Mouse (Mus musculus) frontal cortex, postnatal 25 days (tissue): ENCODE measurements around the gene Ankrd17.
"Not testable (repeated sequence)": the region's sequence is repeated elsewhere in the genome, so short reads cannot be mapped to it uniquely, and the experiment has no call there.

Experiments
- DNase-seq, 2 experiments: peaks; one replicate each; pipeline ENCODE4 v3.0.0; 2022; ENCODE audit warnings: low spot score in 2 of 2

Gene Ankrd17

DNA sequence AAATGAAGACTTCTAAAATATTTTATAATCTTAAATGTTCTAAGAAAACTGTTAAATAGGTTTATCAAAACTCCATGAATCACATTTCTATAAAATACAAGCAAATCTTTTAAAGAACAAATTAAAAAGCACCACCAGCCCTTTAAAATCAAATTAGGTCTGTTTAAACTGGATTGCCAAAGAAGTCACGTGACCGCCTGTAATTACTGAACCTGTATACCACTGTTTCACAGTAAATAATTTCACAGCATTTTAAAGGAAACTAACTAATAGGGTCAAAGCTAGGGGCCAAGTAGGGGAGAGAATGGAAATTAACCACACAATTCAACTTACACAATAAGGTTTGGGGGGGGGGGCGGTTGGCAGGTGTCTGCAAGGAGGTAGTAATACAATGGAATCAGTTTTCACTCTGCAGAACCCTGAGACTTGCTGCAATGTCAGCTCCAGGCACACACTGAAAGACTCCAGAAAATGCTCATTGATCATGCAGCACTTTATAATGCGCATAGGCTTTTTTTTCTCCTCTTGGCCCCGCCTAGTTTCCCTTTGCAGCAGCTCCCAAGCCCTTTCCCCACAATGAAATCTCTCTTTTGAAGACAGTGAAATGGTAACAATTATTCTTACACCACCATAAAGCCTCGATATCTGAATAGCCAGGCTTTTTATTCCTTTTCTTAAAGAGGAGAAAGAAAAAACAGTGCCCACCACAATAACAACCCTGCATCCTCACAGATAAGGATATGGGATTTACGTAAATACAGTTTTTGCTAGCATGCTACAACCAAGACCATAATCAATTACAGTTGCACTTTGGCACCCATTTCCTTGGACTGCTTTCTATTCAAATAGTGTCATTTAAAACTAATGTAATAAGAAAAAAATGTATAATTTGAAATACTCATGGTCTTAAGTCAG lies 27.9 kb downstream of the Ankrd17 start:
- no peak for DNase-seq

DNA sequence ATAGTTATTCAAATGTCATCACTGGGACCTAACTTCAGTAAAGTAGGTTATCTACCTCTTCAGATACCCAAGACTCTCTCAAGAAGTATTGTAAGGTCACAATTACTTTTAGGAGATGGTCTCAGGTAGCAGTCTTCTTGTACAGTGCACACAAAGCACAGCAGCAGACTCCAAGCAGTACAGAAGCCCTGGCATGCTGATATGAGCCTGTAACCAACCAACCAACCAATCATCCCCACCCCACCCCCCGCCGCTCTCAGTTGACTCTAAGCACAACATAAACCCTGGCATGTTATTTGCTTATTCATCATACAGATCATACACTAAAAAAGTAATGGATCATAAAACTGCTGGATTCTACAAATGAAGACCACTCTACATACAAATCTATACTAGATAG lies 33.9 kb downstream of the Ankrd17 start:
- DNase-seq, result no peak

DNA sequence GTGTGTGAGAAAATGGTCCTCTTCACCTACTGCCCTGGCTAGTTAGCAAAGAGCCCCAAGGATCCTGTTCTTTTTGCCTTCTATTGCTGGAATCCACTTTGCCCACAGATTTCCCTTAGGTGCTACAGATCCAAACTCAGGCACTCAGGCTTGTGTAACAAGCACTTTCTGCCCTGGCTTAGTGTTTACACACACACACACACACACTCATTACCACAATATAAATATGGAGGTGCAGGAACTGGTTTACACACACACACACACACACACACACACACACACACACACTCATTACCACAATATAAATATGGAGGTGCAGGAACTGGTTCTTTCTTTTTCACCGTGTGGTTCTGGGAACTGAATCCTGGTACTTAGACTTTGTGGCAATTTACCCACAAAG lies 35.3 kb downstream of the Ankrd17 start:
- DNase-seq, result no peak

GRCm38 (mm10) chr5:90298396-90298795 lies 68.0 kb downstream of the Ankrd17 start:
- DNase-seq, result no peak

- DNase-seq, result no peak
These were observed 76.5 kb downstream of the Ankrd17 start for GRCm38 (mm10) chr5:90289887-90290286.

DNA sequence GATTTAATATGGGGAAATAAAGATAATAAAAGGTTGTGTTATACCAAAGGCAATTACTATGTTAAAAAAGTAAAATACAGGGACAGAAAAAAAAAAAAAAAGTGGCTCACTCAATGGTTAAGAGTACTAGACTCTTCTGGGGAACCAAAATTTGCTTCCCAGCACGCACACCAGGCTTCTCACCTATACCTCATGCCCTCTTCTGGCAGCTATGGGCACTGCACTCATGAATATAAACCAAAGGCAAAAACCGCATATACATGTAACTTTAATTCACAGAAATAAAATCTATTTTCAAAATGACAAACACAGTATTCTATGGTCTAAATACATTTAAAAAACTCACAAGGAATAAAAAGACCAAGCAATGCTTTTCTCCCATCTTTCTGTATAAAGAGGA lies 79.8 kb downstream of the Ankrd17 start:
- DNase-seq, result no peak

GRCm38 (mm10) chr5:90280061-90280460 lies 86.3 kb downstream of the Ankrd17 start:
- no peak for DNase-seq

DNA sequence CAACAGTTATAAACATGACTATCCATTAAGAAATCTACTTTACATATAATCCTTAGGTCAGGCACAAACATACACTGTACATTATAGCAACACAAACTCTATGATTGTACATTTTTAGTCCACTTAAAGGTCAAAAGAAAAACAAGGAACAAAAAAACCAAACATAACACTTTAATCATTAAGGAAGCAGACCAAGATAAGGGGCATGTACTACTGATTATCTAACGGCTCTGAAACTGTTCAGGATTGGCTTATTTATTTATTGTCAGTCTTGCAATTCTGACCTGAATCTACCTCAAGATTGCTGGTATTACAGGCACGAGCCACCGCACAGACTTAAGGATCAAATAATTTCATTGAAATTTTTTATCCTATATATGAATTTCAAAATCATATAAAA lies 87.0 kb downstream of the Ankrd17 start:
- no peak for DNase-seq

- no peak for DNase-seq
These were observed 88.9 kb downstream of the Ankrd17 start for GRCm38 (mm10) chr5:90277443-90277842.

DNA sequence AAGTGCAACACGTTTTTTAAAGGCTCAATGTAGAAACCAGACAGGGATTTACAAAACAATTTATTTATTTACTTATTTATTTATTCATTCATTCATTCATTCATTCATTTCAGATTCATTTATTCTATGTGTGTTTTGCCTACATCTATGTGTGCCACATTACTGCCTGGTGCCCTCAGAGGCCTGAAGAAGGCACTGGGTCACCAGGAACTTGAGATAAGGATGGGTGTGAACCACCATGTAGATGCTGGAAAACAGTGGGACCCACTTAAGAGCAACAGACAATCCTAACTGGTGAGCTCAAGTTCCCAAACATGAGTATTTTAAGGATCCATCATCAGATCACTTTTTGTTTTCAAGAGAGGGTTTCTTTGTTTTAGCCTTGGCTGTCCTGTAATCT lies 91.6 kb downstream of the Ankrd17 start:
- no peak for DNase-seq

GRCm38 (mm10) chr5:90262230-90262629 lies 104.1 kb downstream of the Ankrd17 start:
- not testable (repeated sequence) for DNase-seq

GRCm38 (mm10) chr5:90257023-90257422 lies 109.4 kb downstream of the Ankrd17 start:
- no peak for DNase-seq

DNA sequence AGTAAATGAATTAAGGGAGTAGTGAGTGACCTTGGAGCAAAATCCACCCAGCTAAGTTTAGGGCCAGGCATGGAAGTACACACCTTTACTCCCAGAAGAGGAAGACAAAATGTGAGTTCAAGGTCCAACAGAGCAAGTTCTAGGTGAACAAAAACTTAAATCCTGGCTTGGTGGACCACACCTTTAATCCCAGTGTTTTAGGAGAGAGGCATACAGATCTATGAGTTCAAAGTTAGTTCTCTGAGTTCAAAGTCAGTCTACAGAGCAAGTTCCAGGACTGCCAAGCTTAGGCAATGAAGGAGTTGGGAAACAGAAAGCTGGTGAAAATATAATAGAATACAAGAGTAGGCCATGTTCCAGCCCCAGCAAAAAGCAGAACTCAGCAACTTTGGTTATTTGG lies 118.9 kb downstream of the Ankrd17 start:
- no peak for DNase-seq

DNA sequence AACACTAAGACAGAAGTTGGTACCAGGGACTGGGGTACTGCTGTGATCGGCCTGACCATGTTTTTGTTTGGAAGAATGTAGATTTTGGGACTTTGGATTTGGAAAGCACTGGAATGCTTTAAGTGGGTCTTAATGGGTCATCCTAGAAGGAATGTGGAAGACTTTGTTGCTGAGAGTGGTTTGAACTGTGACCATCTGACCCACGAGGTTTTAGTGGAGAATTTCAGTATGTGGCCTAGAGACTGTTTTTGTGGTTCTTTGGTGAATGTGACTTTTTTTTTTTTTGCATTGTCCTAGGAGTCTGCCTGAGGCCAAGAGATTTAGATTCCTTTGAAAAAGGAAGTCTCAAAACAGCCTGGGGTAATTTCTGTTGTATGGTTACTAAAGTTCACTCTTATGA lies 119.4 kb downstream of the Ankrd17 start:
- no peak for DNase-seq

GRCm38 (mm10) chr5:90246567-90246966 lies 119.8 kb downstream of the Ankrd17 start:
- DNase-seq, result no peak

- DNase-seq, result no peak
These were observed 121.0 kb downstream of the Ankrd17 start for GRCm38 (mm10) chr5:90245416-90245815.

DNA sequence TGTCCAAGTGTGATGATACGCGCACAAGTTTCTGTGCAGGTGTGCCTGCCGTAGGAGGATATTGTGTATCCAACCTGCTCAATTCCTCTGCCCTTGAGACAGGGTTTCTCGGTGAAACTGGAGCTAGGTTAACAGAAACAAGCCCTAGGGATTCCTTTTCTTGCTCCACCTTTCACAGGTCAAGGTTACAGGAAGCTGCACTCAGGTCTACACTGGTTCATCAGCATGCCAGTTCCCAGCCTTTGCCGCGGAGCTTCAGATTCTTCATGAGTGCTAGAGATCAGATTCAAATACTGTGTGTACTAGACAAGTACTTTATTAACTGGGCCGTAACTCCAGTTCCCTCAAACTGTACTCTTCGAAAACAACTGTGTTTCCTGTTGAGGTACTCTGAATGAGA lies 131.2 kb downstream of the Ankrd17 start:
- DNase-seq, result no peak

DNA sequence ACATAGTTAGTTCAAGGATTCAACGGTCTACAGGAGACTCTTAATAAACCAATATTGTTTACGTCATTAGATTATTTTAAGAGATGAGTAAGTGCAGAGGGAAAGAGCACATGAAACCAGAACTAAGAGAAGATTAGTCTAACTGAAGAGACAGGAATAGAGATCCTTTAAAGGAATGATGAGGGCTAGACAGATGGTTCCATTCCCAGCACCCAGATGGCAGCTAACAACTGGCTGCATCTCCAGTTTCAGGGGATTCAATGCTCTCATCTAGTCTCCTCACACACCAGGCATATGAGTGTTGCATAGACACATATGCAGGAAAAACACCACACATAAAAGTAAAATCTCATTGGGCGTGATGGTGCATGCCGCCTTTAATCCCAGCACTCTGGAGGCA lies 133.1 kb downstream of the Ankrd17 start:
- DNase-seq, result no peak

DNA sequence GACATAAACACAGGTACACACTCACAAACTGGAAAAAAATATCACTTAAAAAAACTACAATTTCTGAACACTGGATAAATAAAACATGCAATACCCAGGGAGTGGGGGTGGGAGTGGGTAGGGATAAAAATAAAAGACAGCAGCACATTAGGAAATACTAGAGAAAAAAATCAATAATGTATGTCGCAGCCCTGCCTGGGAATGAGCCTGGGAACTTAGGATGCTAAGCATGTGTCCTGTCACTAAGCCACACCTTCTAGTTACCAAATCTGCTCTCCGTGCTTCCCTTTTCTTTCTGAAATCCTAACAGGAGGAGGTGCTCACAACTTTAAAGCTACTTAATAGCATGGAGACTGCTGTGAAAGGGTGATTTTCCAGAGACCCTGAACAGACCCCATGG lies 136.6 kb downstream of the Ankrd17 start:
- no peak for DNase-seq

DNA sequence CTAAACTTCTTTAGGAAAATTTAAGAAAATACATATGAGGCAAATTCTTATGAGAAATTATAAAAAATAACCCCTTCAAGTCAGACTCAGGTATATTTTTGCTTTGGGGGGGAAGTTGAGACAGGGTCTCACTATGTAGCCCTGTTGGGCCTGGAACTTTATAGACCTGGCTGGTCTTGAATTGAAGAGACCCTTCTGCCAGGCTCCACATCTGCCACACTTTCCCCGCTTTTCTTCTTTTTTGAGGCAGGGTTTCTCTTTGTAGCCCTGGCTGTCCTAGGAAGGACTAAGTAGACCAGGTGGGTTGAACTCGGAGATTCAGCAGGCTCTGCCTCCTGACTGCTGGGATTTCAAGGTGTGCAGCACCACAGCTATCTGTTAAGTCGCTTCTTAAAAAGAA lies 139.7 kb downstream of the Ankrd17 start:
- DNase-seq, result no peak

DNA sequence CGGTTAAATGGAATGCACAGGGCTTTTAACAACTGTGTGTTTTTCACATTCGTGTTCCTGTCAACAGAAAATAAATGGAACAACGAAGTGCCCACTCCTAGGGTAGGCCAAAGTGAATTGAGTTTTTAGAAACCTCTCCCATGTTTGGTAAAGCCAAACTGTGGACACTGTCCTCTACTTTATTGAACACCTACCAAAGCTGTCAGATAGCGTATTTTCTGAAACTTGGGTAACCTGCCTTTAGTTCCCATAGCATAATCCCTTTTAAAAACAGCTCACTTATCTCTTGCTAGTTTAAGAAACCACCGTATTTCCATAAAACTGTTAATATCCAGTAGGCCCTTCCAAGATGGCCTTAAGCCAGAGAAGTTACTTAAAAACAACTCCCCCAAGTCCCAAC lies 141.6 kb downstream of the Ankrd17 start:
- no peak for DNase-seq

GRCm38 (mm10) chr5:90223534-90224381 lies 142.6 kb downstream of the Ankrd17 start, which contains the start of gene Cox18:
TSS of gene Cox18 (minus strand) at chr5:90224001.
- peak; percentile 97 to 98 for DNase-seq

GRCm38 (mm10) chr5:90222937-90223336 lies 143.4 kb downstream of the Ankrd17 start:
- no peak for DNase-seq
